Mouse (Mus musculus) frontal cortex, postnatal 36 days (tissue): ENCODE data around the gene Cd9.

Source experiments
- DNase-seq, 2 experiments: peaks; one replicate each; pipeline ENCODE4 v3.0.0; 2022; ENCODE audit warnings: low spot score in 2 of 2

The Cd9 gene

GRCm38 (mm10) chr6:125434735-125435518 is 59.7 kb downstream of the Cd9 start:
- DNase-seq, result no peak

- no peak for DNase-seq
These were observed 60.7 kb downstream of the Cd9 start for GRCm38 (mm10) chr6:125433704-125434447.

DNA sequence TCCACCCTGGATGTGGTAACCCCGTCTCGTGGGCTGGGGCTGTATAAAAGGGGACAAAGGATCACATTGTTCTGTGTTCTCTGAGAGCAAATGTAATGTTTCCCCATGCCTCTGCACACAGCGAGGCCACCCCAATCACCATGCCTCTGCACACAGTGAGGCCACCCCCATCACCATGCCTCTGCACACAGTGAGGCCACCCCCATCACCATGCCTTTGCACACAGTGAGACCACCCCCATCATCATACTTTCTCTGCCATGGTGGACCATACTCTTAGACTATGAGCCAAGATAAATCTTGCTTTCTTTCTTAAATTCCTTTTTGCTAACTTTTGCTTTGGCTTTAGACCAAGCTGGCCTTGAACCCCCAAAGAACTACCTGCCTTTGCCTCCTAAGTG is 61.3 kb downstream of the Cd9 start:
- no peak for DNase-seq

GRCm38 (mm10) chr6:125432522-125432921 is 62.1 kb downstream of the Cd9 start:
- DNase-seq, result no peak

GRCm38 (mm10) chr6:125430982-125431381 is 63.6 kb downstream of the Cd9 start:
- DNase-seq, result no peak

- DNase-seq, result no peak
These were observed 64.1 kb downstream of the Cd9 start for GRCm38 (mm10) chr6:125430358-125430958.

DNA sequence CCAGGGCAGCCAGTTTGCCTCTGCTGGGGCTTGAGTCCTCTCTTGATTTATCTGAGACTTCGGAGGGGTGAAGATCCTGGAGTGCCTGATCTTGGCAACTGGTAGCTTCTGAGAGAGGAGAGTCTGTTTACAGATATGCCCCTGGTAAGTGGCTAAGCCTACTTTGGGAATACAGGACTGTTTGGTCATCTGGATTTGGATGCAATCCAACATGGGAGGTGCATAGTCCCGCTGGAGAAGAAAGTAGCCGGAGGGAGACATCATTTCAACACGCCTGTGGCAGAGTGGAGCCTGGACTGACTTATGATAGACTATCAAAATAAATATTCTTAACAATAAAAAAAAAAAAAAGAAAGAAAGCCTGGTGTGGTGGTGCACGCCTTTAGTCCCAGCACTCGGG is 64.8 kb downstream of the Cd9 start:
- no peak for DNase-seq

DNA sequence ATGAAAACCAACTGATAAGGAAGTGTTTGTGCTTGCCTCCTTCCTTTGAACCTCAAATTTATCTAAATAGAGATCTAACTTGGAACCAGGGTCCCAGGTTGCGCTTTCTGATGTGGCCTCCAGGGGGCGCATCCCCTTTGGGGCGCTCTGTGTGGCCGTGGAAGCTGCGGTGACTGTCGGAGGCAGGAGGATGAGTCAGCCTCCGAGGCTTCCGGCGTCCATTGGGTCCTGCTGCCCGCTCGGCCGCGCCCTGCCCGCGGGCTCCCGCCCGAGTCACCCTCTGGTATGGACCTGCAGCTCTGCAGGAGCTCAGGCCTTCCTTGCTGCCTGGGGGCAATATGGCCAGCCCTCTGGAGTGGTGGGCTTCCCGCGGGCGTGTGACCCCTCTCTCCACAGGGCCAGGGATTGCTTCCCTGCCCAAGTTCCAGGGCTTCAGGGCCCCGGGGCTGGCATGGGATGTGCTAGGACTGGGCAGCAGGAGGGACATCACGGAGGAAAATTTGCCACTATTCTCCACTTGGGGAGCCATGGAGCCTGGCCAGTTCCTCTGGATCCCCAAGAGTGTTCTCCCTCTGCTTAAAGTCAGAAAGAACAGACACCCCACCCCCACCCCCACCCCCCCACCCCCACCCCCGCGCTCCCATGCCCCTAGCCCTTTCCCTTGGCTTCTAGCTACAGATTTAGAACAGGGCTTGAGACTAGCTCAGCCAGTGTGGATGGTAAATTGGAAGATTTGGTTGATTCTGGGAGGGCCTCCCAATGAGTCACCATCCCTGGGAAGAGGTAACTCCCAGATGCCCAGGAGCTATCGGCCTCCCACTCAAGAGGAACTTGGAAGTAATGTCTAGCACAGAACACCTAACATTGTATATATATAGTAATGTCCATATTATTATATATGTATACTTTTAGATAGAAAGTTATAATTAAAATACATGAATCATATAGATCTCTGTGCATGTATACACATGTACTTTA is 67.9 kb downstream of the Cd9 start:
- DNase-seq, result peak; percentile 62 to 73

GRCm38 (mm10) chr6:125425205-125426090 is 69.1 kb downstream of the Cd9 start:
- no peak for DNase-seq

- no peak for DNase-seq
These were observed 70.4 kb downstream of the Cd9 start for GRCm38 (mm10) chr6:125424156-125424555.

GRCm38 (mm10) chr6:125423507-125423906 is 71.1 kb downstream of the Cd9 start:
- DNase-seq, result no peak

GRCm38 (mm10) chr6:125423099-125423498 is 71.5 kb downstream of the Cd9 start:
- DNase-seq, result no peak

GRCm38 (mm10) chr6:125422051-125422822 is 72.4 kb downstream of the Cd9 start:
- DNase-seq, result no peak

GRCm38 (mm10) chr6:125420458-125421063 is 74.0 kb downstream of the Cd9 start:
- no peak for DNase-seq

- peak; percentile 69 to 77 for DNase-seq
These were observed 75.8 kb downstream of the Cd9 start for GRCm38 (mm10) chr6:125418744-125419143.

DNA sequence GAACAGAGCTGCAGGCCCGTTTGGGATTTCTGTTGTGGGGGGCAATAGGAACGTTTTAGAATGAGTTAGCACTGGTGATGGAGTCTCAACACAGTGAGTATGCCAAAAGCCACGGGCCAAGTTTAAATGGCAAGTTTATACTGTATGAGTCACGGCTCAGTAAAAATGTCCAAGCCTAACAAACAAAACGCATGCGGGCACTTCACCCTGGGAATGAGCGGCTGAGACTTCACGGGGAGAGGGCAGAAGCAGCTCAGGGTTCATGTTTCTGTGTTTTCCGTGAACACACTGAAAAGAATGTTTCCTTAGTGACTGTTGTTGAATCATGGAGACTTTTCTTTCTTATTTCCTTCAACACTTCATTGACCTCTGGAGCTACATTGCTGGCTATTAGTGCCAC is 81.3 kb downstream of the Cd9 start:
- DNase-seq, result no peak

DNA sequence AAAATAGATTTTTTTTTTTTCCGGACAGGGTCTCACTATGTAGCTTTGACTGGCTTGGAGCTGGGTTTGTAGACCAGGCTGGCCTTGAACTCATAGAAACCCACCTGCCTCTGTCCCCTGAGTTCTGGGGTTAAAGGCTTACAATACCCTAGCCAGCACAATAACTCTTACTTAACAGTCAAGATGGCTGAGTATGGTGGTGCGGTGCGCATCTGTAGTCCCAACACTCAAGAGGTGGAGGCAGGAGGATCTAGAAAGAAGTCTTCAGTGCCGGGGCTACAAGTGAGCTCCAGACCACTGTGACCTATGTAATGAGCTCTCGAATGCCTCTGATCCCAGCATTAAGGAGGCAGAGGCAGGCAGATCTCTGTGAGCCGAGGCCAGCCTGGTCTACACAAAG is 82.9 kb downstream of the Cd9 start:
- no peak for DNase-seq

GRCm38 (mm10) chr6:125410995-125411547 is 83.5 kb downstream of the Cd9 start:
- no peak for DNase-seq

DNA sequence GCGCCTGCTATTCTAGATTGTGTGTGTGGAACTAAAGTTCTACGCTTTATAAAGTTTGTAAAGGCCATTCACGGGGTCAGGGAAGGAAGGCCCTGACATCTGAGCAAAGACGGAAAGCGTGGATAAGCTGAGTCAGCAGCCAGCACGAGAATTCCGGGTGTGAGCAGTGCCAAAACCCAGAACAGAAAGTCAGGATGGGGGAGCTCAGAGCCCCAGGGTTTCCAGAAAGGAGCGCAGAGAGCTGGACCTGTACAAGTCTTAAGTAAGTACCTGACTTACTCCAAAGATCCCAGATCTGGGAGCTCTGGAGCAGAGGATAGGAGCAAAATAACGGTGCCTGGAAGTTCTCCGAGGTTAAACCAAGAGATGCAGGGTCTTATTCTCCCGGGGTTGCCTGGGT is 84.0 kb downstream of the Cd9 start:
- no peak for DNase-seq
